30 mouse cellular contexts compared by ENCODE assay signal in the genomic region with DNA sequence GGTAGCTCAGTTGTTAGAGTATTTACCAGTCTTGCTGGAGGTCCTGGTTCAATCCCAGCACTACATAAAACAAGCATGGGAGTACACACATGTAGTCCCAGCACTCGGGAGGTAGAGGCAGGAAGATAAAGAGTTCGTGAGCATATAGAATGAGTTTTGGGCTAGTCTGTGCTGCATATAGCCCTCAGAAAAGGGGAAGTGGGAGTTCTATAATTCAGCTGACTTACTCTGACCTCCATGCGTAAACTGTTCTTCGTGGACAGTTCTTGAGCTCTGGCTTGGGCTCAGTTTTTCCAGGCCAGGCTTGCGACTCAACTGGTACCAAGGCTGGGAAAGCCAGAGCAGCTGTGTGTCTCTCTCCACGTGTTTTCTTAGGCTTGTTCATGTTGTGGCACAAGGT. TPM values are rescaled to one million over a fixed set of nuclear protein-coding genes. Genes with fewer than 3 reads are reported as not detected.
"Had no signal": no experiment of that assay in that cellular context is flagged by ENCODE, and none has a peak within 500 bp of the region (broad histone marks: within the 10 kb centered on the region; RNA-seq: fewer than 3 reads in every experiment).

No protein-coding gene starts in this region.

- ATAC-seq: intestine, postnatal 0 days; liver, embryonic 12.5 days; midbrain, embryonic 13.5 days had no signal

- DNase-seq: kidney, adult 9 months; kidney, postnatal 25 days; layer of hippocampus, adult 9-11 months; liver; lung, adult 18-20 months; lung, postnatal 10 days; lung, postnatal 36 days; retina, postnatal 1 day; right cerebral cortex, postnatal 25 days; spleen, adult 18-20 months; thymus, postnatal 25 days had no signal

- H3K27ac ChIP-seq: layer of hippocampus, adult 2 months; limb, embryonic 10.5 days; limb, embryonic 13.5 days; liver, embryonic 12.5 days; liver, embryonic 15.5 days; lung, embryonic 15.5 days; midbrain, embryonic 10.5 days; midbrain, embryonic 13.5 days had no signal

- H3K9me3 ChIP-seq: limb, embryonic 10.5 days; limb, embryonic 13.5 days; liver, embryonic 12.5 days; liver, embryonic 15.5 days; lung, embryonic 15.5 days; midbrain, embryonic 10.5 days; midbrain, embryonic 13.5 days had no signal

- H3K4me2 ChIP-seq: limb, embryonic 13.5 days; liver, embryonic 12.5 days; liver, embryonic 15.5 days; lung, embryonic 15.5 days; midbrain, embryonic 13.5 days had no signal

- H3K36me3 ChIP-seq: limb, embryonic 10.5 days; limb, embryonic 13.5 days; liver, embryonic 12.5 days; liver, embryonic 15.5 days; lung, embryonic 15.5 days; midbrain, embryonic 10.5 days; midbrain, embryonic 13.5 days had no signal

- H3K9ac ChIP-seq: limb, embryonic 13.5 days; liver, embryonic 12.5 days; liver, embryonic 15.5 days; lung, embryonic 15.5 days; midbrain, embryonic 13.5 days had no signal

- H3K4me3 ChIP-seq: layer of hippocampus, adult 2 months; limb, embryonic 10.5 days; limb, embryonic 13.5 days; liver, embryonic 12.5 days; liver, embryonic 15.5 days; lung, embryonic 15.5 days; midbrain, embryonic 10.5 days; midbrain, embryonic 13.5 days had no signal

RNA-seq across cellular contexts. Expression of a gene that starts 22.8 kb away (rescaled TPM):
- polyA plus RNA-seq: midbrain, embryonic 10.5 days; midbrain, embryonic 13.5 days; midbrain, postnatal 0 days; neural tube, embryonic 11.5 days; neural tube, embryonic 14.5 days had no signal

RNA-seq across cellular contexts. Expression of a gene that starts 58.6 kb away (rescaled TPM):
- total RNA-seq: layer of hippocampus, adult 2 months; layer of hippocampus, postnatal 25 days; left cerebral cortex, adult 18-20 months; left cerebral cortex, postnatal 25 days; midbrain, postnatal 0 days had no signal
- polyA plus RNA-seq: intestine, postnatal 0 days; kidney, embryonic 16.5 days; large intestine, adult 2 months; limb, embryonic 10.5 days; limb, embryonic 13.5 days; liver, embryonic 12.5 days; liver, embryonic 15.5 days; lung, embryonic 15.5 days; midbrain, embryonic 10.5 days; midbrain, embryonic 13.5 days; midbrain, postnatal 0 days; neural tube, embryonic 11.5 days; neural tube, embryonic 14.5 days; stomach, embryonic 16.5 days; thymus, postnatal 0 days had no signal
